Mouse (Mus musculus) brain, embryonic 14.5 days (tissue): ENCODE data around the gene Fggy.

Experiments
- CTCF ChIP-seq: fragments of 200-500 bp; IDR thresholded peaks from 2 replicates; pipeline ENCODE4 v1.5.1; 2012; ENCODE audit warnings: inconsistent platforms, mild to moderate bottlenecking, moderate library complexity, borderline replicate concordance; ENCODE audit not compliant: insufficient read depth, insufficient read length; ENCODE audit errors: extremely low read depth
- POLR2A ChIP-seq: fragments of 200-500 bp; IDR thresholded peaks from 2 replicates; pipeline ENCODE4 v1.6.1; 2012; ENCODE audit warnings: mild to moderate bottlenecking, inconsistent platforms, borderline replicate concordance; ENCODE audit not compliant: poor library complexity, insufficient read depth, insufficient read length, severe bottlenecking; ENCODE audit errors: extremely low read depth

GRCm38 (mm10) chr4:95966928-95967724, 409.8 kb downstream of the Fggy start, which contains the start of gene Hook1:
- TF ChIP-seq CTCF = no peak
- TF ChIP-seq POLR2A = peak; percentile 67
